Mouse (Mus musculus): Measurements from ENCODE around the gene Vstm2l.

GRCm38 (mm10) chr2:157926927-157927326, 12.5 kb downstream of the Vstm2l start:
- TF ChIP-seq CTCF (IDR thresholded peaks at IDR 0.05; ENCODE audit: low read depth), result no peak
- no peak for TF ChIP-seq EP300 (optimal IDR thresholded peaks at IDR 0.05)
